Mouse (Mus musculus) cerebellum, adult 11-12 months (tissue): ENCODE measurements around the gene Gm20683.
A peak's percentile ranks its signal among the peaks of the same experiment; 100 is the strongest.
"Not testable (repeated sequence)": the region's sequence is repeated elsewhere in the genome, so short reads cannot be mapped to it uniquely, and the experiment has no call there.

Experiments used
- DNase-seq: peaks from one replicate; pipeline ENCODE4 v3.0.0; 2022

Gm20683 gene

GRCm38 (mm10) chr17:25825984-25826570 is 15.5 kb downstream of the Gm20683 start:
- peak; percentile 58 for DNase-seq

DNA sequence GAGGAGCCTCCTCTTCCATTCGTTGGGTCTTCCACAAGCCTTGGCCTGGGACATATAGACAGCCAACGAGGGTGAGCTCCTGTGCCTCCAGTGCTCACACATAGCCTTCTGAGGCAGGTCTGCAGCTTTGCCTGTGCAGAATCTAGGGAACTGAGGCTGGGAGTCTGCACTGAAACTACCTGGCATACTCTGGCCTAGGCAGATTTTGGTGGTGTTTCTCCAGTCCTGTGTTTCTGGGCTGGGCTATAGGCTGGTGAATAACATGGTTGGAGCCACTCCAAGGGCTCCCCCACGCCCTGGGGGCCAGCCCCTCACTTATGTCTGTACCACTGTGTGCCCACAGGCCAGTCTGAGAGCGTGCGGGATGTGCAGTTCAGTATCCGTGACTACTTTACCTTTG is 16.3 kb downstream of the Gm20683 start:
- peak; percentile 51 for DNase-seq

DNA sequence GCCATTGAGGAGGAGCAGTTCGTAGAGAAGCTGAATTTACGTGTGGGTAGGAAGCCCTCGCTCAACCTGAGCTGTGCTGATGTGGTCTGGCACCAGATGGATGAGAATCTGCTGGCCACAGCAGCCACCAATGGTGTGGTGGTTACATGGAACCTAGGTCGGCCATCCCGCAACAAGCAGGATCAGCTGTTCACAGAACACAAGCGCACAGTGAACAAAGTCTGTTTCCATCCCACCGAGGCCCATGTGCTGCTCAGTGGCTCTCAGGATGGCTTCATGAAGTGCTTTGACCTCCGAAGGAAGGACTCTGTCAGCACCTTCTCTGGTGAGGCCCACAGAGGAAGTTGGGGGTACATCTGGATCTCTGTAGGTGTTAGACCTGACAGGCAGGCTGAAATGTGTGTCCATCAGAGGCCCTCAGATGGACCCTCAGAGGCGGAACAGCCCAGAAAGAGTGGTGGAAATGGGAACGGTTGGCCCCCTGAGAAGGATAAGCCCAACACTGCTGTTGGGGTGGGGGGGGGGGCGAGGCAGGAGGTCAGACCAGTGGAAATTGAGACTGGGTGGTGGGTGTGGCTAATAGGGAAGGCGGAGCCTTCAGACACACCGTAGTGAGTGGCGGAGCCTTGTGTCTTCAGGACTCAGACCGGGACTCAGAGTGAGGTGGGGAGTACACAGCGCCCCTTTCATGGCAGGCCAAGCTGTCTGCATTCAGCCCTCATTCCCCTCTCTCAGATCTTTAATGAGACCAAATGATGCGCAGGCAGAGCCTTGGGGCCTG is 17.0 kb downstream of the Gm20683 start:
- DNase-seq, result peak; percentile 44

DNA sequence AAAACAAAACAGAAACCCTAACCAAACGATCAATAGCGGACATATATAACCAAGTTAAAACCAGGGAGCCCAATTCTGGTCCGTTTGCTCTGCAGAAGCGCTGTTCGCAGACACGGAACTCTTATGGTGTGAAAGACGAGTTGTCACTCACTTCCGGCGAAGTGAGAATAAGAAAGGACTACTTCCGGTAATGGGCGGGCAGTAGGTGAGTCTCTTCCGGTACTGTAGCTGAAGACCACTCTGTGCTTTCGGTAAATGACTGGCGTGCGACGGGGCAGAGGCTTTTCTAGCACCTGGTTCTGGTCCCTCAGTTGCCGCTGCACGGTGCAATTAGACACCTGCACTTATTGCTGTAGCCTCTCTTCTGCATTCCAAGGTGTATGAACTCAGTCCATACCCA is 18.1 kb downstream of the Gm20683 start, which contains the start of gene Wdr24:
Wdr24 (plus strand) TSS at position 176 of the 400 bp plus-strand sequence.
- peak; percentile 80 for DNase-seq

DNA sequence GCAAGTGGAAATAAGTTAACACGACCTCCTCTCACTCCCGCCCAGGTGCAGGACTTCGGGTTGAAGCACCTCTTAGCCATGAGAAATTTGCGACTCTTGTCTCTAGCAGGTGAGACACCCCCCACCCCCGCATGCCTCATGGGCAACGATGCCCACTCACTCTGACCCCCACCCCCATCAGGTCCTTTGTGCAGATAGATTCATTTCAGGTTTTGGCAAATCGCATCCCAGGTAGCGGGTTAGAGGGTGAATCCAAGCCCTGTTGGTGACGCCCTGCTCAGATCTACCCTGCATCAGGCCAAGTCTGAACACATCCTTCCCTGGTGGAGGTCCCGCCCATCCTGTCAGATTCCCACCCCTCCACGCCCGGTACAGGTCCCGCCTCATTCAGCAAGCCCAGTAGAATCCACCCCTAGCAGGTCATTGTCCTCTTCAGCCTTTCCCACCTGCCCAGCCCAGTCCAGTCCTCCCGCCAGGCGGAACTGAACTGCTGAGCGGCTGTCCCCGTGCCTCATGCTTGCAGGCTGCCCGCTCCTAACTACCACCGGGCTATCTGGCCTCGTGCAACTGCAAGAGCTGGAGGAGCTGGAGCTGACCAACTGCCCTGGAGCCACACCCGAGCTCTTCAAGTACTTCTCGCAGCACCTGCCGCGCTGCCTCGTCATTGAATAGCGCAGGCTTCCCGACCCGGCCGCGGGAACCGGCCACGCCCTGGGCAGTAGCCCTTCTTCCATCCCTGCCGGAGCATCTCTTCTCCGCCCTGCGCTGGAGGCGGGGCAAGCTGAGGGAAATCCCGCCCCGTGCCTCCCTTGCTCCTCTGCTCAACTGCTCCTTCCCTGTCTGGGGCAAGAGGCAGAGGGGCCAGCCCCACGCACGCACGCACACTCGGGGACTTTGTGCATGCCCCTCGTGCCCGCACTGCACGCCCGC is 22.4 kb downstream of the Gm20683 start:
- DNase-seq, result no peak

DNA sequence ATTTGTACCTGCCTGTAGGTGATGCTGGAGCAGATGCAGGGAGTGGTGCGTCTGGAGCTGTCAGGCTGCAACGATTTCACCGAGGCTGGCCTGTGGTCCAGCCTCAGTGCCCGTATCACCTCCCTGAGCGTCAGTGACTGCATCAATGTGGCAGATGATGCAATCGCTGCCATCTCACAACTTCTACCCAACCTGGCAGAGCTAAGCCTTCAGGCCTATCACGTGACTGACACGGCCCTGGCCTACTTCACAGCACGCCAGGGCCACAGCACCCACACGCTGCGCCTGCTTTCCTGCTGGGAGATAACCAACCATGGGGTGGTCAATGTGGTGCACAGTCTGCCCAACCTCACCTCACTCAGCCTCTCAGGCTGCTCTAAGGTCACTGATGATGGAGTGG is 23.9 kb downstream of the Gm20683 start:
- no peak for DNase-seq

GRCm38 (mm10) chr17:25813471-25813870 is 28.1 kb downstream of the Gm20683 start:
- DNase-seq, result no peak

GRCm38 (mm10) chr17:25810890-25811289 is 30.7 kb downstream of the Gm20683 start:
- no peak for DNase-seq

DNA sequence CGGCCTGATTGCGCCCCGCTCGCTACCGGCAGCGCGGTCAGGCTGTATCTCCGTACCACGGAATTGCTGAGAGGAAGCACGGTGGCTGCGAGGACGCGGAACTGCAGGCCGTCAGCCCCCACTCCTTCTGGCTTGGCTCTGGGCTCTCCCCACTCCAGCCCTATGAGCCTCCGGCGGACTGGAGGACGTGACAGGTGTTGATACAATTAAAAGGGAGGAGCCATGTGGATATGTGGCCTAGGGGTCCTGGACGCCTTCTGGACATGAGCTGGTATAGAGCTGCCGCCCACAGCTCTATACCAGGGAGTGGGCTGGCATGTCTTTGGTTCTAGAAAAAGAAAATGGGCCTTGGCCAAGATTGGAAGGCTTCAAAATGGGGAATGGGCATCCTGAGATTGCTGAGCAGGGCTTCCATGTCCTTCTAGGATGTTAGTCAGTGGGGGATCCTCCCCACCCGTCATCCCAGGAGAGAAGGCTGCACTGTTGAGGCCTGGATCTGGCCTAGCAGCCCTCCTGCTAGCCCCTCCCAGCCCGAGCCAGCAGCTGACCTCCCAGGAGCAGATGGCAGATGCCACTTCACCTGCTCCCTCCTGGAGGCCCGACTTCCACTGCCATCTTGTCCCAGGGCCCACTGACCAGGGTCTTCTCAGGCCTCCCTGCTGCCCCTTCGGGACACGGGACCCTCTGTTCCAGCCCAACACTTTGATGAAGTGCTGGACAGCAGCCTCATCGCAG is 31.8 kb downstream of the Gm20683 start:
- DNase-seq, result peak; percentile 89

- peak; percentile 97 for DNase-seq
Measured at GRCm38 (mm10) chr17:25808789-25809605, 32.6 kb downstream of the Gm20683 start, which contains the start of gene Fbxl16. TSS of gene Fbxl16 (plus strand) at chr17:25809085.

- DNase-seq, result no peak
Measured at GRCm38 (mm10) chr17:25808028-25808427, 33.5 kb downstream of the Gm20683 start.

DNA sequence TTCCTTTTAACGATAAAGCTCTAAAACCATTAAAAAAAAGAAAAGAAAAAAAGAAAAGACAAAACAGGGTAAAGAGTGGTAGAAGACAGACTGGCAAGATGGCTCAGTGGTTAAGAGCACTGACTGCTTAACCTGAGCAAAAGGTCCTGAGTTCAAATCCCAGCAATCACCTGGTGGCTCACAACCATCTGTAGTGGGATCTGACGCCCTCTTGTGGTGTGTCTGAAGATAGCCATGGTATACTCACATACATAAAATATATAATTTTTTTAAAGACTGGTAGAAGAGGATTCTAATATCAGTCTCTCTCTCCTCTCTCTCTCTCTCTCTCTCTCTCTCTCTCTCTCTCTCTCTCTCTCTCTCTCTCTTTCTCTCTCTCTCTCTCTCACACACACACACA is 34.1 kb downstream of the Gm20683 start:
- DNase-seq, result not testable (repeated sequence)

GRCm38 (mm10) chr17:25806507-25806906 is 35.1 kb downstream of the Gm20683 start:
- no peak for DNase-seq

DNA sequence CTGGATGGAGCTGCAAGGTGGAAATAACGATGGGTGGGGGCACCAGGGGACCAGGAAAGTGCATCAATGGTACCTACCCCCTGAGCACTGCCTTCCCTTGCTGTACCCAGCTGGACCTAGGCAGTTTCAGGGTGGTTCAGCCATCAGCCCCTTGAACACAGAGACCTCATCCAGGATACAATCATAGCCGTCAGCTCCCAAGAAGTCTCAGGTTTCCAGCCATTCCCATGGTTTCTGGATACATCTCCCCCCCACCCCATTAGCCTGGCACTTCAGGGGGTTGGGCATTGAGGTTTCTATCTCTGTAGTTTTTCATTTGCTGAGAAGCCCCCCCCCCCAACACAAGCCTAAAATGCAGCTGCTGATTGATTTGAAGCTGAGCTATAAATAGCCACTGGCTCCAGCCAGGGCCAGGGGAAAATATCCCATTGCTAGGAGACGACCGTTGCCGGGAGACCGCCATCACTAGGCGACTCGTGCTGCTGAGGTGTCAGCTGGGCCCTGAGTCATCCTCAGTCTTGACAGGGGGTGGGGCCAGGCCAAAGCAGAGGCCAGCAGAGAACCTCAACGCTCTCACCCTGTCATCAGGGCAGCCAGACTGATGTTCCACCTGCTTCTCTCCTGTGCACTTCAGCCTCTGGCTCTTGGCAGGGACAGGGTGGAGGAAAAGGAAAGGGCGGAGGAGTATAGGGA is 38.6 kb downstream of the Gm20683 start:
- DNase-seq, result no peak

DNA sequence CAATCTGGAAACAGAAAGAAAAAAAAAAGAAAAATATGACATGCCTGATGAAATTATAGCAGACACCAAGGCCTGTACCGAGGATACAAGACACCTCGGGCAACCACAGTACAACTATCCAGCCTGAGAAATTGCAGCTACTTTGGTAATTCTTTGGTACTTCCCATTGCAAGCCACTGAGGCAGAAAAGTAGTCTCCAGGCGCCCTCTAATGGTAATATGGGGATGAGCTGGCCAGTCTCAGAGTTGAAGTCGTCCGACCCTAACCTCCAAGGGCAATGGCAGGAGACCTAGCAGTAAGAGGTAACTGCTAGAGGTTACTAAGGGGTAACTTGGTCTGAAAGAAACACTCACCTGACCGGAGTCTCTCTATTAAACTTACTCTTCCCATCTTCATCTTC is 40.5 kb downstream of the Gm20683 start:
- no peak for DNase-seq

GRCm38 (mm10) chr17:25796951-25797369 is 44.6 kb downstream of the Gm20683 start, which contains the start of gene Metrn:
TSS of gene Metrn (minus strand) at chr17:25797136.
- DNase-seq, result peak; percentile 70

DNA sequence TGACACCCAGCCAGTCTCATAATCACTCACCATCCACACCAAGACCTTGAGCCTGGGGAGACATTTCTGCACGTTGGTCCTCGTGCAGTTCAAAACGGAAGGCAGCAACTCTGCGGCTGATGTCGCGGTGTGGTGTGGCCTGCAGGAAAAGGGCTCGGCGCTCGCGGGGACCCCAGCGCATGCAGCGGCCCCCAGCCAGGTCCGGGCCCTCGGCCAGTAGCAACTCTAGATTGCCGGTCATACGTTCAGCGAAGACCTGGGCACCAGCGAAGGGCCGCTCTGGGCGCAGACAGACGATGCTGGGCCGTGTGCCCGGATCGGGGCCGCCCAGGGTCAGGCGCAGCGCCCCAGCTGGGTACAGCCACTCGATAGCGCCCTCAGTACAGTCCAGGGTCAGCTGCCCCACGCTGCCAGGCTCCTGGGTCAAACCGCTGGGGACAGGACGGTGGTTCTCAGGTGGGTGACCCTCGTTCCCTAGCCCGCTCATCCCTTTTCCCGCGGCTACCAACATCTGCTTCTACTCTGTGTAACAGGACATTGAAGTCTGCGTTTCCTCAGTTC is 45.3 kb downstream of the Gm20683 start:
- peak; percentile 38 for DNase-seq

GRCm38 (mm10) chr17:25795609-25796092 is 45.9 kb downstream of the Gm20683 start, which contains the start of gene AC134908.4:
TSS of gene AC134908.4 (minus strand) at chr17:25795659.
- DNase-seq, result peak; percentile 70

GRCm38 (mm10) chr17:25794998-25795397 is 46.6 kb downstream of the Gm20683 start:
- DNase-seq, result no peak

- peak; percentile 61 for DNase-seq
Measured at GRCm38 (mm10) chr17:25794197-25794596, 47.4 kb downstream of the Gm20683 start.
